Mouse (Mus musculus): ENCODE data around the gene Garnl3.

GRCm38 (mm10) chr2:32962875-32963220, 168.6 kb downstream of the Garnl3 start:
- TF ChIP-seq HCFC1 (IDR thresholded peaks at IDR 0.05; ENCODE audit: borderline replicate concordance, insufficient read depth, low read length) (no peak), ZC3H11A (IDR thresholded peaks at IDR 0.05; ENCODE audit: borderline replicate concordance, low read depth, low read length) (no peak)

Measured in ES-E14 (cell line).